Mouse (Mus musculus) forebrain, embryonic 10.5 days (tissue): ENCODE measurements around the gene Asgr1. TPM values are rescaled to one million over a fixed set of nuclear protein-coding genes. Genes with fewer than 3 reads are reported as not detected.

Experiments
- DNase-seq: peaks from one replicate; pipeline ENCODE4 v3.0.0-alpha.2; 2017; ENCODE audit warnings: low spot score; ENCODE audit errors: extremely low spot score
- H3K27ac ChIP-seq: fragments of 300-500 bp; sonication (generic); 2 replicates; pipeline ENCODE4 v1.5.1; 2016; ENCODE audit warnings: mild to moderate bottlenecking
- H3K27me3 ChIP-seq: fragments of 300-500 bp; sonication (generic); 2 replicates; pipeline ENCODE4 v1.6.1; 2016; ENCODE audit warnings: mild to moderate bottlenecking; ENCODE audit not compliant: poor library complexity, severe bottlenecking
- H3K36me3 ChIP-seq: fragments of 300-500 bp; sonication (generic); replicated peaks from 2 replicates; pipeline ENCODE4 v1.6.1; 2016; ENCODE audit warnings: mild to moderate bottlenecking, moderate library complexity
- H3K4me1 ChIP-seq: fragments of 300-500 bp; sonication (generic); 2 replicates; pipeline ENCODE4 v1.6.1; 2016
- H3K4me3 ChIP-seq: fragments of 300-500 bp; sonication (generic); 2 replicates; pipeline ENCODE4 v1.5.1; 2016; ENCODE audit warnings: mild to moderate bottlenecking, moderate library complexity
- H3K9me3 ChIP-seq: fragments of 300-500 bp; sonication (generic); 2 replicates; pipeline ENCODE4 v1.6.1; 2016; ENCODE audit warnings: mild to moderate bottlenecking, moderate library complexity
- WGBS: fragments of 180-500 bp; shearing (Covaris S2); methylation state at CpG from one replicate; pipeline ENCODE4 v1.1.7; 2016; 5-methylcytosine and 5-hydroxymethylcytosine counted together
- polyA plus RNA-seq: library from polyadenylated mRNA; unstranded; fragments of >200 nt; fragmentation: Nextera tagmentation; extraction: Ambion mirVana; gene quantifications from 2 replicates; pipeline ENCODE4 v1.2.1, GENCODE M21; 2016

Gene Asgr1
- polyA plus RNA-seq, 1 experiment from 2014 or later: 0.71 TPM

DNA sequence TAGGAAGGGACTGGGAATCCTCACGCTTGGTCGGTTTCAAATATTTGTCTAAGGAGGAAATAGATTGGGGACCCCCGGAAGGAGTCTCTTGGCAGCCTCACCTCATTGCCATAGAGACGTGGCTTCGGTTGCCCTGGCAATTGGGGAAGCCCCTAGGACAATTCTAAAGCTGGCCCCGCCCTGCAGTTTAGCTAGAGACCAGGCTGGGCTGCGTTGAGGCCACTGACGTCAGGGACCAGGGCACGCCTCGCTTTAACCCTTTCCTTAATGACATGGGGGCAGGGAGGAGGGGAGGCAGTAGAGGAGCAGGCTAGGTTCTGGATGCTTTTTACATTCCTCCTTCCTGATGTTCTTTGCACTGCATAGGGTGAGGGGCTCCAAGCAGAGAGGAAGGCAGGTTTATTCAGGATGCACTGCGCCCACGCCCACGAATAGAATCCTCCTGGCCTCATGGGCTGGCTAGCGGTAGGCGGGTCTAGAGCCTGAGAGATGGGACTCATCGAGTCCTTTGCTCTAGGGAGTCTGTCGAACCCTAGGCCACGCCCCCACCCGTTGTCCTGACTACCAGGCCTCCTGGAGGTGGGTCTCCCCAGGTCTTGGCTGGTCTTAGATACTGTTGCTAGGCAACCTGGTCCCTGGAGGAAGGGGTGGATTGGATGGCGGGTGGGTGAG is 24.6 kb upstream of the Asgr1 start:
- 0% methylated on average over 20 of the region's 20 CpGs for WGBS

GRCm38 (mm10) chr11:70029829-70030550 is 23.9 kb upstream of the Asgr1 start:
- Histone ChIP-seq H3K4me1 (peaks cover 63% of the 10 kb centered on the region), H3K27ac (peak overlapping the region; percentile 85), H3K9me3 (no peaks in the 10 kb centered on the region), H3K36me3 (peaks cover 48% of the 10 kb centered on the region), H3K4me3 (peak overlapping the region; percentile 48), H3K27me3 (no peaks in the 10 kb centered on the region)
- WGBS: 44% methylated on average over 11 of the region's 11 CpGs
- DNase-seq: no peak

More for the DNA sequence above, 24.6 kb upstream of the Asgr1 start:
- Histone ChIP-seq H3K9me3 (no peaks in the 10 kb centered on the region), H3K27ac (peak overlapping the region; percentile 85), H3K36me3 (peaks cover 41% of the 10 kb centered on the region), H3K27me3 (no peaks in the 10 kb centered on the region), H3K4me1 (peaks cover 71% of the 10 kb centered on the region), H3K4me3 (peak overlapping the region; percentile 48)
- DNase-seq: peak; percentile 98

DNA sequence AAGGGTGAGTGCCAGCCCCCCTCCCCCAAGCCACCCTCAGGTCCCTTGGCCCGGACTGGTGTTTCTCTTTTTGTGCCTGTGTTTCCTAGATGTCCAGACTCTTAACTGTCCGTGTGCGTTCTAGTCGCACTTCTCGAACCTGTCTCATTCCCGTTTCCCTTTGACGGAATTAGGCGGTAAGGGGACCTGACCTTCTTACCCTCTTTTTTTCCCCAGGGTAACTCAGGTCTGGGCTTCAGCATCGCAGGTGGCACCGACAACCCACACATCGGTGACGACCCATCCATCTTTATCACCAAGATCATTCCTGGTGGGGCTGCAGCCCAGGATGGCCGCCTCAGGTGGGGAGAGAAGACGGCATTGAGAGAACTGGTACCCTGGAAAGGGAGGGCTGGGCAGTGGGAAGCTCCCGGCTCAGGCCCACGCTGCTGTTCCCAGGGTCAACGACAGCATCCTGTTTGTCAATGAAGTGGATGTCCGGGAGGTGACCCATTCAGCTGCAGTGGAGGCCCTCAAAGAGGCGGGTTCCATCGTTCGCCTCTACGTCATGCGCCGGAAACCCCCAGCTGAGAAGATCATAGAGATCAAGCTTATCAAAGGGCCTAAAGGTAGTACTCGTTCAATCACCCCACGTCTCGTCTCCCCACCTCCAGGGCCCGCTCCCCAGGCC is 23.1 kb upstream of the Asgr1 start:
- 94% methylated on average over 28 of the region's 28 CpGs for WGBS
- Histone ChIP-seq H3K27ac (peak overlapping the region; percentile 85), H3K4me3 (peak overlapping the region; percentile 48), H3K36me3 (peaks cover 53% of the 10 kb centered on the region), H3K9me3 (no peaks in the 10 kb centered on the region), H3K27me3 (no peaks in the 10 kb centered on the region), H3K4me1 (peaks cover 56% of the 10 kb centered on the region)
- no peak for DNase-seq

- no peaks in the 10 kb centered on the region for H3K9me3 ChIP-seq
- WGBS: 93% methylated on average over 11 of the region's 11 CpGs
- H3K36me3 ChIP-seq: peaks cover 54% of the 10 kb centered on the region
- H3K27me3 ChIP-seq: no peaks in the 10 kb centered on the region
- no peak for DNase-seq
- no peak overlapping the region for H3K4me3 ChIP-seq
- H3K4me1 ChIP-seq: peaks cover 50% of the 10 kb centered on the region
- peak overlapping the region; percentile 85; the same call in 1 of the 2 replicates for H3K27ac ChIP-seq
Measured at GRCm38 (mm10) chr11:70031321-70031670, 22.6 kb upstream of the Asgr1 start.

- Histone ChIP-seq H3K27ac (no peak overlapping the region), H3K36me3 (peaks cover 90% of the 10 kb centered on the region), H3K27me3 (no peaks in the 10 kb centered on the region), H3K9me3 (no peaks in the 10 kb centered on the region), H3K4me1 (no peaks in the 10 kb centered on the region), H3K4me3 (no peak overlapping the region)
- no peak for DNase-seq
- WGBS: 84% methylated on average over 7 of the region's 7 CpGs
Measured at GRCm38 (mm10) chr11:70038174-70038573, 15.7 kb upstream of the Asgr1 start.

DNA sequence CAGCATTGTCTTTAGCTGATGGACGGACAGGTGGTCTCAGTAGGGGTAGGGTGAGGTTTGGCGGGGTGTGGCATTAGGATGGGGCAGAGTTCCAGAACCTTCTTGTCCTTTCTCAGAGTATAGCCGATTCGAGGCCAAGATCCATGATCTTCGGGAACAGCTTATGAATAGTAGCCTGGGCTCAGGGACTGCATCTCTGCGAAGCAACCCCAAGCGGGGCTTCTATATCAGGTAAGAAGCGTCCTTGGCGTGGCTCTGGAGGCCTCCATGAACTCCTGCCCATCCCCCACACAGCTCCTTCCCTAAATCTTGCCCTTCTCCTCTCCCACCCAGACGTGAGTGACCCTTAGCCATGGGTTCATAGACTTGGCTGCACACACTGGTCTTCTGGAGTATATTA is 14.3 kb upstream of the Asgr1 start:
- Histone ChIP-seq H3K4me1 (peaks cover 11% of the 10 kb centered on the region; the same call in 1 of the 2 replicates), H3K27me3 (no peaks in the 10 kb centered on the region), H3K36me3 (peaks cover 90% of the 10 kb centered on the region), H3K27ac (no peak overlapping the region), H3K4me3 (no peak overlapping the region), H3K9me3 (no peaks in the 10 kb centered on the region)
- DNase-seq: no peak
- 93% methylated on average over 10 of the region's 10 CpGs for WGBS

- Histone ChIP-seq H3K9me3 (no peaks in the 10 kb centered on the region), H3K36me3 (peaks cover 89% of the 10 kb centered on the region), H3K27ac (no peak overlapping the region), H3K27me3 (no peaks in the 10 kb centered on the region), H3K4me3 (no peak overlapping the region), H3K4me1 (peaks cover 16% of the 10 kb centered on the region)
- DNase-seq: no peak
- WGBS: 93% methylated on average over 7 of the region's 7 CpGs
Measured at GRCm38 (mm10) chr11:70040184-70040583, 13.7 kb upstream of the Asgr1 start.

DNA sequence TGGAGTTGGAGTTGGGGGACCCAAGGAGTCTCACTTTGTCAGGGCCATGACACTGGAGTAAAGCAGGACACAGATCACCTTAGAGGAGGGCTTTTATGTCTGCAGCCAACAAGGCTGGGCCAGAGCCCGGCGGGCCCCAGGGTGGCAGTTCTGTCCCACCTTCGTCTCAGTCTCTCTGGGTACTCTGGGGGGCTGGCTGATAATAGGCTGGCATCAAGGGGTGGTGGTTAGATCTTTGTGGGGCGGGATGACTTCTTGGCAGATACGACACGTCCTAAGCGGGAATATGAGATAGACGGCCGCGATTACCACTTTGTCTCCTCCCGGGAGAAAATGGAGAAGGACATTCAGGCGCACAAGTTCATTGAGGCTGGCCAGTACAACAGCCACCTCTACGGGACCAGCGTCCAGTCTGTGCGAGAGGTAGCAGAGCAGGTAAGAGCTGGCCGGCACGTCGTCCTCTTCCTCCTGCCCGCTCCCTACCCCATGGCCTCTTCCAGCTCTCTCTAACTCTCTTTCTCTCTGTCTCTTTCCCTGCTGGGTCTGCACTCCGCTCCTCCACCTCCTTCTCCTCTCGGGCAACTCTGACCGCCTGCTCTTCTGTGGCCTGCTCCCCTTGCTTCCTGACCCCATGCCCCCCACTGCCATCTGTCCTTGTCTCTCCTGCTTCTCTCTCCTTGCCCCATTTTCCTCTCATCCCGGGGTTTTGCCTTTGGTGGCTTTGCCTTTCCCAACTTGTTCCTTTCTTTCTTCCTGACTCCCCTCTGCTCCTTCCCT is 11.4 kb upstream of the Asgr1 start:
- DNase-seq: no peak
- peaks cover 22% of the 10 kb centered on the region for H3K4me1 ChIP-seq
- no peak overlapping the region for H3K27ac ChIP-seq
- no peaks in the 10 kb centered on the region for H3K27me3 ChIP-seq
- H3K4me3 ChIP-seq: no peak overlapping the region
- no peaks in the 10 kb centered on the region for H3K9me3 ChIP-seq
- 92% methylated on average over 23 of the region's 23 CpGs for WGBS
- H3K36me3 ChIP-seq: peaks cover 80% of the 10 kb centered on the region

DNA sequence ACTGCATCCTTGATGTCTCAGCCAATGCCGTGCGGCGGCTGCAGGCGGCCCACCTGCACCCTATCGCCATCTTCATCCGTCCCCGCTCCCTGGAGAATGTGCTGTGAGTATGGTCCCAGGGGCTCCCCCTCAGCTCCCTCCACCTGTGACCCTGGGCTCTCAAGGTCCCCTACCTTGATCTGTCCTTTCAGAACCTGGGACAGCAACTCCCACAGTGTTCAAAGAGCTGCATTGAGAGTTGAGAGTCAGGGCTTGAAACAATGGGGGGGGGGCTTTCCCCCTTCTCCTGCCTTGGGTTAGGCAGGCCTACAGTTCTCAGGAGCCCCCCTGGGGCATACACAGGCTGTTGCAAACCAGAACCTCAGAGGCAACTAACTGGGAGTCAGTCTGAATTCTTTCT is 10.2 kb upstream of the Asgr1 start:
- Histone ChIP-seq H3K4me3 (no peak overlapping the region; the same call in 1 of the 2 replicates), H3K4me1 (peaks cover 22% of the 10 kb centered on the region), H3K27me3 (no peaks in the 10 kb centered on the region), H3K27ac (peak overlapping the region; percentile 25; the same call in 1 of the 2 replicates), H3K36me3 (peaks cover 69% of the 10 kb centered on the region), H3K9me3 (no peaks in the 10 kb centered on the region)
- 90% methylated on average over 7 of the region's 7 CpGs for WGBS
- no peak for DNase-seq

DNA sequence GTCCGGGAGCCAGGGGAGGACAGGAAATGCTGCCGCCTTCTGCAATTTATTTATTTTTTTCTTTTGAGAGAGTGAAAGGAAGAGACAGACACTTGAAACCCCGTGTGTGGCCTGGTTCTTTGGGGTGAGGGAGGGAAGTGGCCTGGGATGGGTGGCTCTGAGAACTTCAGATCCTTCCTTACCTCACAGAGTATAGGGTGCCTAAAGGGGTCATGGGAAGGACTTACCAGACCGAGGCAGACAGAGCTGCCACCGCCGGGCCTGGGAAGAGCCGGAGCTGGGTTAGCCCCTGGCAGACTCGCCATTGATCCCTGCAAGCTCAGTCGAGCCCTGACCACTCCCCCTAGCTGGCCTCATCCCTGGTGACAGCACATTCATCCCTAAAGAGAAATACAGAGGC is 8.4 kb upstream of the Asgr1 start:
- Histone ChIP-seq H3K4me3 (no peak overlapping the region; the same call in 1 of the 2 replicates), H3K4me1 (peaks cover 22% of the 10 kb centered on the region), H3K27ac (peak overlapping the region; percentile 48; the same call in 1 of the 2 replicates), H3K36me3 (peaks cover 51% of the 10 kb centered on the region), H3K9me3 (no peaks in the 10 kb centered on the region), H3K27me3 (no peaks in the 10 kb centered on the region)
- DNase-seq: no peak
- WGBS: 40% methylated on average over 9 of the region's 9 CpGs

DNA sequence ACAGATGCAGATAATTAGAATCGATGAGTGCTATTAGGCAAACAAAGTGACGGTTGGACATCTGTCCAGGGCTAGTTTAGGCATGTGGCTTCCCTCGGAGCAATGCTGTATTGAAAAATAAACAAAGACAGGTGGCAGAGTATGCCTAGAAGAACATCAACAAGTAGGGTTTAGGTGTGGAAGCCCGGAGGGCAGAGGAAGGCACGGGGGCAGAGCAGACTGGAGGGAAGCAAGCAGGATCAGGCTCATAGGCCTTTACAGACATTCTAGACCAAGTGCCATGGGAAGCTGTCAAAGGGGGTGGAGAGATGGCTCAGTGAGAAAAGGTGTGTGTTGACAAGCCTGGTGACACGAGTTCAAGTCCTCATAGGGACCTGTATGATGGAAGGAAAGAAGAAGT is 4.5 kb upstream of the Asgr1 start:
- peaks cover 2% of the 10 kb centered on the region; the same call in 1 of the 2 replicates for H3K27me3 ChIP-seq
- WGBS: 71% methylated on average over 6 of the region's 6 CpGs
- H3K27ac ChIP-seq: no peak overlapping the region
- no peak overlapping the region for H3K4me3 ChIP-seq
- no peak for DNase-seq
- H3K36me3 ChIP-seq: peaks cover 12% of the 10 kb centered on the region
- H3K9me3 ChIP-seq: no peaks in the 10 kb centered on the region
- H3K4me1 ChIP-seq: peaks cover 13% of the 10 kb centered on the region

- H3K27me3 ChIP-seq: peaks cover 5% of the 10 kb centered on the region; the same call in 1 of the 2 replicates
- no peaks in the 10 kb centered on the region for H3K9me3 ChIP-seq
- DNase-seq: no peak
- H3K27ac ChIP-seq: no peak overlapping the region
- peaks cover 7% of the 10 kb centered on the region for H3K36me3 ChIP-seq
- H3K4me1 ChIP-seq: peaks cover 10% of the 10 kb centered on the region
- 65% methylated on average over 10 of the region's 10 CpGs for WGBS
- no peak overlapping the region for H3K4me3 ChIP-seq
Measured at GRCm38 (mm10) chr11:70049816-70050215, 4.1 kb upstream of the Asgr1 start.
